Mouse (Mus musculus): Measurements from ENCODE around the gene Tbc1d1.

The Tbc1d1 gene

DNA sequence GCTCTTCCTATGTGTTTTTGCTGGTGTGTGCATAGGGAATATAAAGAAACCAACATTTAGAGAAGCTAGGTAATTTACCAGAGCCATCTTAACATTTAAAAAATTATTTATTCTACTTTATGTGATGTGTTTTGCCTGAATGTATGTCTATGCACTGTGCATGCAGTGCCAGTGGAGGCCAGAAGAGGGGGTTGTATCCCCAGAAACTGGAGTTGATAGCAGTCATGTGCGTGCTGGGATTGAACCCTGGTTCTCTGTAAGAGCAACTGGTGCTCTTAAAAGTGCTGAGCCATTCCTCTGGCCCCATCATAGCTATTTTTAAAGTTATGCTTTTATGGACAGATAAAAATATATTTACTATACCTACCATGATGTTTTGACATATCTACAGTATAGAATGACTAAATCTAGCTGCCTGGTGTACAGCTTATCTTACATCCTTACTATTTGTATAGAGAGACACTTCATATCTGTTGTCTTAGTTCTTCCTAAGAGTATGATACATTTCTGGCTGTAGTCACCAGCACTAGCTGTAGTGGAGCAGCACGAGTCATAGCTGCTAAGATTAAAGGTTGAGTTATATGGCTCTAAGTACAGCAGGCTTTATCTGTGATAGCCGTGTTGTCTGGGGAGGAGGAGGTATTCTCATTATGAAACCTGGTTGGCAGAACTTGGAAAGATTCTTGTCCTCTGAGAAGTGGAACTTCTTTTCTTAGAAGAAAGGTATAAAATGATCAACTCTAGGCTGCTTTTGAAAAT, 83.0 kb downstream of the Tbc1d1 start:
- no peak for DNase-seq

DNA sequence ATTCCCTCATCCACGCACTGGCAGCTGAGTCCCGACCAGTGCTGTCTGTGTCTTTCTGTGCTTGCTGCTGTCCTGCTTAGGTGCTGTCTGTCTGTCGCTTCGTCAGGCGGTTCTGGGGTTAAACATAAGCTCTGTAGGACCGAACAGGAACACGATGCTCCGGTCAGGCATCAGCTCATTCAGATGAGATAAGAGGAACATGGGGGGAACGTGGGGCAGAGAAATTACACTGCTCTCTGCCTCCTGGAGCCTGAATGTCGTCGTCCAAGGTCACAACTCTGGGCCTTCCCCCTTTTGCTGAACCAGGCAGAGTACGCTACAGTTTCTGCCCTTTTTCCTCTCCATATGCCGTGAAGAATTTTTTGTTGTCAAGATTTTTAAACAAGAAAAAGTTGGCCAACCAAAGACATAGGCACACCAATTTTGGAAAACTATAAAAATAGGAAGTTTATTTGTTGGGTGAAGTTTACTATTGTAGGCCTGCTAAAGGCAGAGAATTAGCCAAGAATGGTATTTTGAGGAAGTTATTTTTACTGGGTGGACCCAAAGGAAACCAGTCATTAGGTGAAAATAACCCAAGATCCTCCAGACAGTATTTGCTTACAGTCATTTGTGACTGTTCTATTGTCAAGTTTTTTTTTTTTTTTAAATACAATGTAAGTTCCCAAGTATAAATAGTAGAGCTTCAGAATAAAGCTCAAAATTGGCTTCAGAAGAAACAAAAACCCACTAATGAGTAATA, 85.0 kb downstream of the Tbc1d1 start:
- peak; percentile 53 for DNase-seq

DNA sequence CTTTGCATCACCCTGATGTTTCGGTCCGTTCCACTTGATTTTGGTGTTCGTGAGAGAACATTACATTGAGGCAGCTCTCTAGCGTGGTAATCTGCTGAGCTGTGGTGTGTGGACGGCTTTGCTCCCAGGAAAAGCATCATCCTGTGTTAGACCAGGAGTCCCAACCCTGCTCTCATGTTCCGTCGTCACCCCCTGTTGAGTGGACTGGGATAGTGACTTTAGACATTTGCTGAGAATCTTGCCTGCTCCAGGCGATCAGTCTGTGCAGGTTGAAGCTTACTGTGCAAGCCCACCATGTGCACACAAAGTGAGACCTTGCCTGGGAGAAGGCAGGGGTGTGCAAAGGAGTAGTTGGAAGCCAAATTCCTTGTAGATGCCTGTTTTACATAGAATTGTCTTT, 85.8 kb downstream of the Tbc1d1 start:
- no peak for DNase-seq

DNA sequence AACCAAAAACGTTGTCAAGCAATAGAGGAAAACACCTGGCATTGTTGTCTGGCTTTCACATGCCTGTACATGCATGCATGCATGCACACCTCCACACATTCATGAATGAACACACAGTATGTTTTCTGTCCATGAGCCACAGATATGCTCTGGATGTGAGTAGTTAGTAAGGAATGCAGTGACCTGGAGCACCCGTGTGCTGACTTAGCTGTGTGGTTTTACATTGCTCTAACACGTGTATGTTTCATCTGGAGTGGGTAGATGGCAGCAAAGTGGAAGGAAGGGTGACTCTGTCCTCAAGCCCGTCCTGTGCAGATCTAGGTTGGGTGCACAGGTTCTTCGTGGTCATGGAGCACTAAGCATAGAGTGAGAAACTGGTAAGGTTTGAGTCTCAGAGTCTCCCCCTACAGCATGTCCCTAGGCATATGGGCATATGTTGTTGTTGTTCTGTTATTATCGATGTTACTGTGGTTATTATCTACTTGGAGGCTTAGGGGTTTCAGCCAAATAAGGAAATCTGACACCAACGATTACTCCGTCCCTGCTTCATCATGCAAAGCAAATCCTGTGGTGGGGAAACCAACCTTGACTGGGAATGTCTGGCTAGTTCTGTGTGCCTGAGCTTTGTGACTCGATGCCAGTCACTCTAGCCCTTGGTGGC, 86.8 kb downstream of the Tbc1d1 start:
- no peak for DNase-seq

DNA sequence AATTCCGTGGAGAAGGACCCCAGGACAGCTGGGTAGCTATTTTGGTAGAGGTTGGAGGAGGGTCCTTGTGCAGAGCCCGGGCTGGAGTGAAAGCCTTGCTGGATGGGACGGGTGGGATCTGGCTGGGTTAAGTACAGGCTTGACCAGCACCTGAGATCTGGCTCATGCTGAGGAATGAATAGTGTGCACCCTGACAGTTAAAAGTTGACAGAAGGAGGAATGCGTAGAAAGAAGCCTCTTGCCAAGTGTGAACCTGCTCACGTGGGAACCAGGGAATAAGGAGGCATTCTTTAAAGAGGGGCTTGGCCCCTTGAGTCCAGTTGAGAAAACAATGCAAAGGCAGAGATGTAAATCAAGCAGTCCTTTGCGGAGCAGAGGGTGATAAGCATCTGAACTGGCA, 87.6 kb downstream of the Tbc1d1 start:
- DNase-seq, result no peak

DNA sequence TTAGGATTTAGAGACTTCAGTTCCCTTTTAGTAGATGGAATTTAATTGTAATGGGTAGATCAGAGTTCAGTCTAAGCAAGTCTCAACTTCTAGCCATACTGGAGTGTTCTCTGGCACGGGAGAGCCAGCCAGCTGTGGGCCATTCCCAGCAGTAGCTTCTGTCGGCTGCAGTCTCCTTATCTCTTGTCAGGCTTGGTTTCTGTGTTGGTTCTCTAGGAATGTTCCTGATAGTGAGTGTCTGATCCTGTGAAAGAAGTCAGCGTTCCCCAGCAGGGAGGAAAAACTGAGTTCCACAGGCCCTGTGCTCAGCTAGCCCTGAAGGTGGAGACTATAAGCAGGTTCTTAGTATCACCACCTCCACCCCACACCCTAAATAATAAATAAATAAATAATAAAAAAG, 88.2 kb downstream of the Tbc1d1 start:
- no peak for DNase-seq

DNA sequence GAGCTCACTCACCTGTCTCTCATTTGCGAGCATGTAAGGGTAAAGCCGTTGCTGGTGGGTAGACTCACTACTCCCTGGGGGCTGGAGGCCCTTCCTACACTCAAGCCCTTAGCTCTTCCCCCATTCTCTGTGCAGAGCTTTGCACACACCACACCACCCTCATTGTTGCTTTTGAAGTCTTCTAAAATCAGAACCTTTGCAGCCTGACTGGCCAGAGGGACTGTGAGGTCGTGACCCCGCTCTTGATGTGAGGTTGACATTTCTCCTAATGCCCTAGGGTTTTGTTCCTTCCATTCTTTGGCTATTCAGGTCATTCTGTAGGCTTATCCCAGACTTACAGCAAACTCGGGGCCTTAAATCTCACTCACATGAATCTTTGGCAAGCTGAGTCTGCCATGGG, 88.6 kb downstream of the Tbc1d1 start:
- DNase-seq, result no peak

DNA sequence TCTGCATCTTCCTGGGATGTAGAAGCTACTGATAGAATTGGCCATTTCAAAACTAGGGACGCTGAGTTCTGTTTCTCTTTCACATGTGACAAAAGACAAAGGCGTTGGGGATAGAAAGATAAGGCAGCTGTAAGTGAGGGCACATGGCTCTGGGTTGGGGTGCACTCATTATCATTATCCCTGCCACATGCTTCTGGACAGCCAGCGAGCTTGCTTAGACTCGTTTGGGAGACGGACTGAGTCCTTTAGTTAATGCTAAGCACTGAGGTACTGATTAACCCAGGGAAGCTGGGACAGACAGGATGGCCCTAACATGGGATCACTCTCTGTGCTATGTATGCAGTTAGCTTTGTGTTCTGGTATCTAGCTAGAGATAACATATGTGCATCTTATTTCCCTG, 95.3 kb downstream of the Tbc1d1 start:
- peak; percentile 89 for DNase-seq

DNA sequence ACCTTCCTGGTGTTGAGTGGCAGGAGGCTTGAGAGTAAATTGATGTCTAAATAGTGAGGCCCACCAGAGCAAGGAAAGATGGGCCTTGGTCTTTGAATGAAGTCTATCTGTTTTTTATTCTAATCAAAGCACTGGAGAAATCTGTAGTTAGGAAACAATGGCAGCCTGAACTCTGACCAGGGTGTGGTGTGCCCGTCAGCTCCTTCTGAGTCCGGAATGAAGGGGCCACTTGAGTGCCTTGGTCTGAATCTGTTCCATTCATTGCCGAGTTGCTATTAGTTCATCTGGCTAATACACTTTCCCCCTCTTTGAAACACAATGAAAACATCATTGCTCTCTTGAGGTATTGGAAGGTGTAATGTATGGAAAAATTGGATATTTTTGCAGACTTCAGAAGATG, 98.2 kb downstream of the Tbc1d1 start:
- no peak for DNase-seq

DNA sequence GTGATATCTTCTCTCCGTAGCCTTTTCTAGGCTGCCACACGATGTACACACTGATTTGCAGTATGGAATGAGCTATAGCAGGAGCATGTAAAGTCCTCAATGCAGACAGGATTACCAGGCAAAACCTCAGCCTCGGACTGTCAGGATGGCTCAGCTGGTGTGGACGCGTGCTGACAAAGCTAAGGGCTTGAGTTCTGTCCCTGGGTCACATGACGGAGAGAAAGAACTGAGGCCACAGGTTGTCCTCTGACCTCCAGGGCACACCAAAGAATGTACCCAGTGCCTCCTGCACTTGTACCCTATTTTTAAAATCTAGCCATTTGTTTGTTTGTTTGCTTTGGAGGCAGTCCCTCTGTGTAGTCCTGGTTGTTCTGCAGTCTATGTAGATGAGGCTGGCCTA, 98.9 kb downstream of the Tbc1d1 start:
- DNase-seq, result peak; percentile 84

DNA sequence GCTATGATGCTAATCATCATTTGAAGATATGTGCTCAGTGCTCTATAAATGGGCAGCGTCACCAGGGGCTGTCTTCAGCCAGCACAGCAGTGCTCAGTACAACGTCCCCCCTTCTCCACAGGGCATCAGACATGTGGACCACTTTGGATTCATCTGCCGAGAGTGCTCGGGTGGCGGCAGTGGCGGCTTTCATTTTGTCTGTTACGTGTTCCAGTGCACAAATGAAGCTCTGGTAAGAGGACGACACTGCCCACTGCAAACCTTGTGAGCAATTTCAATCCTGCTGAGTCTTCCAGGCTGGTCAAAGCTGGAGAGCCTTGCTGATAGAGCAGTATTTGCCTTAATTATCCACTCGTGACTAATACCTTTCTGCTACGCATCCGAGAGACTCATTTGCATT, 107.2 kb downstream of the Tbc1d1 start:
- no peak for DNase-seq

DNA sequence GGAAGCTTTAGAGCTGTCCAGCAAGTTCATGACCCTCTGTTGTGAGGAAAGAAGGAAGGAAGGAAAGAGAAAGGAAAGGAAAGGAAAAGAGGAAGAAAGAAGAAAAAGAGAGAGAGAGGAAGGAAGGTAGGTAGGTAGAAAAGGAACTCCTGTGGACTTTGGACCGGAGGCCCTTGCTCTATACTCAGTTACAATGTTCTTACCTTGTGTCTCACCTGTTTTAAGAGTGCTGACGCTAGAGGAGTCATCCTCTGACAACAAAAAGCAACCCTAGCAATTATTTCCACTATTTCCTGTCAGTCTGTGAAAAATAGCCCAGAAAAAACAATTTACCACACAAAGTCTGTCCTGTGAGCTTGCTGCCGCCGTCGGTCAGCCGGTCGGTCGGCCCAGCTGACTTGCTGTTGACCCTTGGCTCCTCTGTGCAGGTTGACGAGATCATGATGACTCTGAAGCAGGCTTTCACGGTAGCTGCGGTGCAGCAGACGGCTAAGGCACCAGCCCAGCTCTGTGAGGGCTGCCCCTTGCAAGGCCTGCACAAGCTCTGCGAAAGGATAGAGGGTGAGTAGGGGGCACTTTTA, 107.9 kb downstream of the Tbc1d1 start:
- peak; percentile 82 for DNase-seq

DNA sequence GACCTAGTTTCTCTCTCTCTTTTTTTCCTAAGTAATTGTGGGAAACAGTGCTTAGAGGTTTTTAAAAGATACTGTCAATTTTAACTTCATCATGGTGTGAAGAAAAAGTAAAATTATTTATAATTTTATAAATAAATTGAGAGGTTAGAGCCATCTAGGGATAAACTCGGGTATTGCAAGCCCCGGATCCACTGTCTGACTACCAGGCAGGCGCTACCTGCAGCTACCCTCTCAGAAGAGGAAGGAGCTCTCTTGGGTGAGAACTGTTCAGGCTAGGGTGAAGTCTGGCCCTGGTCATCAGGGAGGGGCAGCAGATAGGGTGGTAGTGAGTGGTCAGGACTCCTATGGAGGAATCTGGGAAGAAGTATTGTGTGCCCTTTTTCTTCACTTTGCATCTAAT, 109.0 kb downstream of the Tbc1d1 start:
- peak; percentile 86 for DNase-seq

DNA sequence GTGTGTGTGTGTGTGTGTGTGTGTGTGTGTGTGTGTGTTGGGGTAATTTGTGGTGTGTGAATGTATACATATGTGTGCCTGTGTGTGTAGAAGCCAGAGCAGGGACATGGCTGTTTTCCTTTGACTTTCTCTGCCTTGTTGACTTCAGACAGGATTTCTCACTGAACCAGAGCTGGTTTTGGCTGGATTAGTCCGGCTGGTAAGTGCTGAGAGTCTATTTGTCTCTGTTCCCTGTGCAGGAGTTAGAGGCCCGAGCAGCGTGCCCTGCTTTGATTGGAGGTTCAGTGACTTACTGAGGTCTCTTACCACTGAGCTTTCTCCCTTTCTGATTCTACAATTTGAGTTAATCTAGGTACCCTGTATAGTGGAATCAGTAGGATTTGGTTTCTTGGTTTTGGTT, 109.8 kb downstream of the Tbc1d1 start:
- peak; percentile 81 for DNase-seq

DNA sequence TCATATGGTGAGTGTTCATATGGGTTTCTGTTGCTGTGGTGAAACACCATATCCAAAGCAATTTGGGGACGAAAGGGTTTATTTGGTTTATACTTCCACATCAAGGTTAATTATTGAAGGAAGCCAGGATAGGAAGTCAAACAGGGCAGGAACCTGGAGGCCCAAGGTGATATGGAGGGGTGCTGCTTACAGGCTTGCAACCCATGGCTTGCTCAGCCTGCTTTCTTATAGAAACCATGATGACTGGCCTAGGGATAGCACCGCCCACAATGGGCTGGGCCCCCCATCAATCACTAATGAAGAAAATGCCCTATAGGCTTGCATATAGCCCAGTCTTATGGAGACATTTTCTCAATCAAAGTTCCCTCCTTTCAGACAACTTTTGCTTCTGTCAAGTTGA, 110.4 kb downstream of the Tbc1d1 start:
- no peak for DNase-seq

DNA sequence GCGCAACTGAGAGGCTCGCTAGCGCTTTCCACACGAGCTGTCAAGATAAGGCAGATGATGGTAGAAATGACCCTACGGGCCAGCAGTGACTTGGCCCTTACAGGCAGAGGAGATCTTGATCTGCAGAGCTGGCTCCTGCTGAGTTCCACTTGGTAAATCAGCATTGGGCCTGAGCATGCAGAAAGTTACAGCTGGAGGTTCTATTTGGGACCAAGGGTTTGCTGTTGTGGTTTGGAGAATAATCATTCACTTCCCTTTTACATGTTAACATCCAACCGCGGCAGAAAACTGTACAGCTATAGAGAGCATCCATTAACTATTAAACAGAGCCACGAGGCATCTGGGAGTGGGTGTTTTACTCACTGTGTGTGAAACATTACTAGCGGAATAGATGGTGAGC, 111.2 kb downstream of the Tbc1d1 start:
- no peak for DNase-seq

DNA sequence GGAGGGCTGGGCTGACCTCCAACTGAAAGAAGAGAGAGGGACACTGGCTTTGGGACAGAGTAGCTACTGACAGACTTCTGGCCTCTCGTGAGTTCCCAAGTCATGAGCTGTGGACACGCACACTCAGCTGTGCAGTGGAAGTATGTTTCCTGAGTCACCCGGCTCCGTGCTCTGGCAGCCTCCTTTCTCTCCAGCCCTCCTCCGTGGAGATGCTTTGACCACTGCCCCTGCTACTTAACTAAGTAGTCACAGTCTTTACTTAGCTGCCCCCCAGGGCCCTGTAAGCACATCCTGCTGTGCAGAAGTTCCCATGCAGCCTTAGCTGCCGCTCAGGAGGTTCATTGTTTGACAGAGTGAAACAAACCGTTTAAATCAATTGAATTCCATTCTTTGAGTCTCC, 113.6 kb downstream of the Tbc1d1 start:
- DNase-seq, result no peak

DNA sequence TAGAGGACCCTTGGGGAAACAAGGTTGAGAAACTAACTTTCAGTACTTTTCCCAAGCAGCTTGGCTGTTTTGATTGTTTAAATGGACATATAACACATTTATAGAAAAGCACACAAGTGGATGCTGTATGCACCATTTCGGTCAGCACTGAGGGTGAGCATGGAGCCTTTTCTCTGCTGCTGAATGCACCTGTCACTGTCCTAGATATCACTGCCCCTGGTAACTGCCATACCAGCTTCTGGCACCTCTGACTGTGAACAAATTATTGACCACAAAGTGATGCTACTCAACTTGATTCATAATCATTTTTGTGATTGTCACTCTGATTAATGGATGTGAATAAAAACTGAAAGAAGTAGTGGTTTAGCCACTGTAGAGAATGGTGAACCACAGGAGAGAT, 117.4 kb downstream of the Tbc1d1 start:
- no peak for DNase-seq

DNA sequence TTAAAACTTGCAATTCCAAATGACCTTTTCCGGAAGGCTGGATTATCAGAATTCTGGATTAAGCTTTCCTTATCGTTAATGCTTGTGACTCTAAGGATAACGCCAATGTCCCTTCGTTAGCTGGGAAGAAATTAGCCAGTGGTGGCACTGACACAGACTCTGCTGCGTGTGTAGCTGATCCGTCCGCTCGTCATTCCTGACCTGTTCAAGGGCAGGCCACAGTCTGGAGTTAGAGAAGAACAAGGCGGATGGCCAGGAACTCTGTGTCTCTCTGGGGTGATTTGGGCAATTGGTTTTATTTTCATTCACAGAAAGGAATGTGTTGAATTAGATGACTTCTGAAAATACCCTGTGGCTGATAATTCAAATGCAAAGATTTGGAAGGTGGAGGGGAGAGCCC, 118.2 kb downstream of the Tbc1d1 start:
- peak; percentile 44 for DNase-seq

DNA sequence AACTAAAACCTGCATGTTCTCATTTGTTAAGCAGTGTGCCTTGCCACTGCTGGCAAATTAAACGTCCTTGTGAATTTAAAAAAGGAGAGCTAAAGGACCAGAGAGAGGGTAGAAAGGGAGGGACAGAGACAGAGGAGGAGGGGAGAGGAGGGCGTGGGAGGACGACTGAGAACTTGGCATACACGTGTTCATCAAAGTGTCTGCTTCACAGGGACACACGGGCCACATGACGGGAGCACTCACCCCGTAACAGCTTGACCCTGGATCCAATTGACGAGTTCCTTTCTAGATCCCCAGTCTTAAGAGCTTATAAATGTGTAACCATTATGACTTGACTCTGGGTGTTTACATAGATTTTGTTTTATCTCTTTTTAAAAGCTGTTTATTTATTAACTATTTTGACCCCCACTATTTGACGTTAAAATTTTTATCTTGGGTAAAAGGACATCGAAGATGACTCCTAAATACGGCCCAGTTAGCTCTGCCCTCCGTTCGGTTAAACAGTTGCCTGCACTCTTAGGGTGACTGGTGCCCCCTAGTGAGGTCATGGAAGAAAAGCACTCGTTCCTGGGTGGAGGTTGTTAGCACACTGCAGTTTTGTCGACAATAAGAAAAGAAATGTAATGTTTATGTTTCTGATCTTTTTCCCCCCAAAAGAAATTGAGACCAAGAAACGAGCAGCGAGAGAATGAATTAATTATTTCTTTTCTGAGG, 118.8 kb downstream of the Tbc1d1 start:
- DNase-seq, result peak; percentile 82

DNA sequence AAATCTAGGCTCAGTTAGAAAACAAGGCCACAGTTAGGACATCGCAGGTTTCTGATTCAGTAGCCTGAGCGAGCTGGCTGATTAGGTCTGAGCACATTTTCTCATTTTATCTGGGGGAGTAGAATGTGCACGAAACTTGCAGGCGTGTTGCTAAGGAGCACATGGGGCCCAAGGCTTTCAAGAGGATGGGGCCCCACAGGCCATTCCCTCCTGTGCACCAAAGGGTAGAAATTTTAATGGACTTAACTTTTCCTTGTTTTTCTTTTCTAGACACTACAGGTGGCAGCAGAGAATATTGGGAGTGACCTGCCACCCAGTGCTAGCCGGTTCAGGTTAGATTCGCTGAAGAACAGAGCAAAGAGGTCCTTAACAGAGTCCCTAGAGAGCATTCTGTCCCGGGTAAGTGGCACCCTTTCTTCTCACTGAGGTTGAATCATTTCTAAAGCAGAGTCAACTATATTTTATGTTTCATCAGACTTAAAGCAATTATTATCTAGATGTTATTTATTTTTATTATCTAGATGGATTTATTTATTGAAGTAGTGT, 121.6 kb downstream of the Tbc1d1 start:
- DNase-seq, result no peak

DNA sequence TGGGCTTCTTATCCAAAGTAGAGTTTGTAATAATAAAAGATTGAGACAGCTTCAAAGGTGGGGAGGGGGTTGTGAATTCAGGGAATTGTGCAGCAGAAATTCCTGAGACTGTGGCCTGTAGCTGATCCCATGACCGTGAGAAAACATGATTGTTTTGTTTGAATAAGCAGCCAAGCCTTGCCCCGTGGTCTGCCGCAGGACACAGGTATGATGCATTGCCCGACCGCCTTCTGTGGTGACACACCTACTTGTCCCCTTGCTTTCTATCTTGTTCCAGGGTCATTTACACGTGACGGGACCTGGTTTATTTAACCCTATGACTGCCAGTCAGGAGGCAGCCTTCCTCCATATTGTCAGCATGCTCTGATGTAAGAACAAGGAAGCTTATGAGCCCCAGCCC, 123.6 kb downstream of the Tbc1d1 start:
- DNase-seq, result no peak

DNA sequence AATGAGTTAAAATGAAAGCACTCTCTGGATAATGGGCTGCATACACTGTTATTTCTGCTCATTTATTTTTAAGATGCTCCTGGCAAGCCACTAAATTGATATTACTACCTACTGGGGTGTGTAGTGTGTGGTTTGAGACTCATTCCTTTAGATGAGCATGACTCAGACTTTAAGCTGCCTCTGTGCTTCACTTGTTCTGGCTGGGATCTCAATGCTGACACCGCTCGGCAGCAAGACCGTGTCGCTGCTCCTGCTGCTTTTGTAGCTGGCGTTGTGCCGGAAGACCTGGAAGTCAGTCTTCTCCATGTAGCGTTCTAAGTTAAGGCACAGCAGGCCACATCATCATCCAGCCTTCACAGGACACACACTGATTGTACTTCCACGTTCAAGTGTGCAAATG, 124.1 kb downstream of the Tbc1d1 start:
- DNase-seq, result no peak
